Mouse (Mus musculus) telencephalon, adult 2 months (tissue): ENCODE measurements at regions not wholly inside any gene's neighbourhood (a gene's known extent, or its start where the extent isn't known, plus 50 kb on each side); places are given as distances from the start of the nearest gene placed in this dataset.

ENCODE experiments used
- DNase-seq: peaks from one replicate; pipeline ENCODE4 v3.0.0-alpha.2; 2011; ENCODE audit warnings: low read depth, low spot score

GRCm38 (mm10) chr3:138662625-138663024, 79.4 kb upstream of the Tspan5 start:
- DNase-seq: no peak

- DNase-seq: no peak
These were observed 73.5 kb upstream of the Tspan5 start for GRCm38 (mm10) chr3:138668394-138669092.

- DNase-seq: no peak
These were observed 66.1 kb upstream of the Tspan5 start for GRCm38 (mm10) chr3:138675881-138676280.

GRCm38 (mm10) chr3:138678351-138678750, 63.6 kb upstream of the Tspan5 start:
- no peak for DNase-seq

GRCm38 (mm10) chr3:138686636-138687230, 55.3 kb upstream of the Tspan5 start:
- peak; percentile 63 for DNase-seq

GRCm38 (mm10) chr3:138688606-138689005, 53.4 kb upstream of the Tspan5 start:
- DNase-seq: no peak
